Mouse (Mus musculus): ENCODE data around the gene Rasgef1c. TPM values are rescaled to one million over a fixed set of nuclear protein-coding genes. Genes with fewer than 3 reads are reported as not detected.

Gene Rasgef1c
- polyA plus RNA-seq, 1 experiment from 2014 or later: 0.29 TPM

DNA sequence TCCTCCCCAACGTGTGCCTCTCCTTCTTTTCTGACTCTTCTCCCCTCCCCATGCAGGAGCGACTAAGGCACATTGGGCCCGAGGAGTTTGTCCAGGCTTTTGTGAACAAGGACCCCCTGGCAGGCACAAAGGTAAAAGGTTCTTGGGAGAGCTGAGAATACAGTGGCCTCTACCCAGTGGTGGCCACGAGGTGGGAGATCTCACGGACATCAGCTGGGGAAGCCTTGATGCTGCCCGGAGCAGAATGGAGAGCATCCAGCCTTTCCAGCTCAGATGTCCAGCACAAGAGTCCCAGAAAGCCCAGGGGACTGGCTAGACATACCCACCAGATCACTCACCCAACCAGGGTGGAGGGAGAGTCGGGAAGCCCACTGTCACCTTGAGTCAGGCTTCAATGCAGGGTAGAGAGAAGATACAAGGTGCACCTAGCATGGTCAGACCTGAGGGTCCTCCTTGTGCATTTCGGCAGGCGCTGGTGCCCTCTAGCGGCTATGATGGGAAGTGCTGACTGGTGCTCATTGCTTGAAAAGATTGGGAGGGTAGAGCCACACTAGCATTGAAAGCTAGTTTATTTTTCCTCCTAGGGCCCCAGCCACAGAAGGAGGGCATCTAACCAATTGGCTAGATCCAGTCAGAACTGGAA lies 59.6 kb downstream of the Rasgef1c start:
- WGBS: 40% methylated on average over 10 of the region's 10 CpGs
- H3K27me3 ChIP-seq (ENCODE audit: poor library complexity, severe bottlenecking): peaks cover 8% of the 10 kb centered on the region
- no peaks in the 10 kb centered on the region for H3K9me3 ChIP-seq
- no peaks in the 10 kb centered on the region for H3K4me1 ChIP-seq
- H3K36me3 ChIP-seq (replicated peaks): no peaks in the 10 kb centered on the region
- DNase-seq (ENCODE audit: extremely low spot score, low spot score): peak; percentile 77
- H3K27ac ChIP-seq: no peak overlapping the region
- no peak overlapping the region for H3K4me3 ChIP-seq

DNA sequence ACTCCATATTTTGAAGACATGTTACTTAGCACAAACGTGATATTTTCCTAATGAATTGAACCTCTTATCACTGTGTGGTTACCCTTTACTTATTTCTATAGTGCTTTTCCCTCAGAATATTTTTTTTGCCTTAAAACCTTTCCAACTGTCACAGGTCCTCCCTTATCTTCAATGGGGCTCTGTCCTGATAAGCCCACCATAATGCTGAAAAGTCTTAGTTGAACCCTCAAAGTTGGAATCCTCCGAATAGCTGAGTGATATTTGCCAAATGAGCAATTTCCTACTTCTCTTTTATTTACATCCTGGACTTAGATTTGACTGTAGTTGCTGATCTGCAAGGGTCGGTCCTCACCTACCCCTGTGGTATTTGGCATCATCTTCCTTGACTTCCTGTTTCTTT lies 63.7 kb downstream of the Rasgef1c start:
- WGBS: 76% methylated on average over 3 of the region's 3 CpGs
- H3K27ac ChIP-seq: no peak overlapping the region
- H3K9me3 ChIP-seq: no peaks in the 10 kb centered on the region
- peaks cover 8% of the 10 kb centered on the region; the same call in 1 of the 2 replicates for H3K27me3 ChIP-seq (ENCODE audit: poor library complexity, severe bottlenecking)
- H3K4me1 ChIP-seq: no peaks in the 10 kb centered on the region
- no peak overlapping the region for H3K4me3 ChIP-seq
- H3K36me3 ChIP-seq (replicated peaks): no peaks in the 10 kb centered on the region
- DNase-seq (ENCODE audit: extremely low spot score, low spot score): no peak

DNA sequence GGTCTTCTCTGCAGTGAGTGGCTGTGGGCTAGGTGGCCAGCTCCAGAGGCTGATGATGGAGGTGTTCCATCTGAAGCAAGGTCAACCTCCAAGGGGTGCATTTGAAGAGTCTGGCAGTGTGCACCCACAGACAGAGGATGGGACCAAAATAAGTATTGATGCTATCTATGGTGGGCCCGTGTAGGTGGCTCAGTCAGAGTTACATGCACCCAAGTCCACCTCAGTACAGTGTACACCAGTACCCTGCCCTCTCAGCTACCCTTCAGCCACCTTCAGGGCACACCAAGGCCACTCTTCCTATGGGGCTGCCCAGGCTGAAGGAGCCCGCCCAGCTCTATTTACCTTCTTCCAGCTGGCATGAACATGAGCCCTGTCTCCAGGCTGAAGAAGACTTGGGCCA lies 68.1 kb downstream of the Rasgef1c start:
- DNase-seq (ENCODE audit: extremely low spot score, low spot score): no peak
- no peaks in the 10 kb centered on the region for H3K9me3 ChIP-seq
- no peaks in the 10 kb centered on the region for H3K36me3 ChIP-seq (replicated peaks)
- 92% methylated on average over 2 of the region's 2 CpGs for WGBS
- H3K4me3 ChIP-seq: no peak overlapping the region
- no peak overlapping the region for H3K27ac ChIP-seq
- H3K27me3 ChIP-seq (ENCODE audit: poor library complexity, severe bottlenecking): no peaks in the 10 kb centered on the region
- no peaks in the 10 kb centered on the region for H3K4me1 ChIP-seq

DNA sequence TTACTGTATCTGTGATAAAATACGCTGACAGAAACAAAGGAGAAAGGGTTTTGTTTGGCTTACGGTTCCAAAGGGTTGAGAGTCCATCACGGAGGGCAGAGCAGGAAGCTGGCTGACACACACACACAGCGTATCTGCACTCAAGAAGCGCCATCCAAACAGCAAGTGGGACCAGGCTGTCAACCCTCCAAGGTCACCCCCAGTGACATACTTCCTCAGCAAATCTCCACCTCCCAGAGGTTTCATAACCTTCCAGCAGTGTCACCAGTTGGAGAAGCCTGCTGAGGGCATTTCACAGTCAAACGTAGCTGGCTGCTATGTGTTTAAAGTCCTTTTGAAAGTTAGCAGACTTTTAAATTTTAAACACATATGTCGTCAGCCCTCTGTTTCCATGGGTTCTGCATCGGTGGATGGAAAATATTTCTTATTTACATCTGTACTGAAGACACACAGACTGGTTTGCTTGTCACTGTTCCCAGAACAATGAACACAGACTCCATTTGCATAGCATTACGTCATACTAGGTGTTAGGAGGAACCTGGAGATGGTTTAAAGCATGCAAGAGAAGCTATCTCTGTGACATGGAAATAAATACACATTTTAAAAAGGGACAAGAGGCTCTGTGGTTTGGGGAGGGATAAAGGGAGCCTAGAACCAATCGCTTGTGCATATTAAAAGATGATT lies 72.2 kb downstream of the Rasgef1c start:
- Histone ChIP-seq H3K4me1 (no peaks in the 10 kb centered on the region), H3K9me3 (no peaks in the 10 kb centered on the region)
- WGBS: 89% methylated on average over 10 of the region's 10 CpGs

DNA sequence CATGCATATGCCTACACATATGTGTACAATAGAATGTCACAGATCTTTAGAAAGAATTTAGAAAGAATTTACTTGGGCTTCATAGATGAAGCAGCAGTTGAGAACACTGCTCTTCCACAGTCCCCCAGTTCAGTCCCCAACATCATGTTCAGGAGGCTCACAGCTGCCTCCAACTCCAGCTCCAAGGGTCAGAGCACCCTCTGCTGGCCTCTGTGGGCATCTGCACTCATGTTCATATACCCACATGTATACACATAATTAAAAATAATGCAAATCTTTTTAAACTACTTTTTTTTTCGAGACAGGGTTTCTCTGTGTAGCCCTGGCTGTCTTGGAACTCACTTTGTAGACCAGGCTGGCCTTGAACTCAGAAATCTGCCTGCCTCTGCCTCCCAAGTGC lies 73.0 kb downstream of the Rasgef1c start:
- Histone ChIP-seq H3K4me1 (no peaks in the 10 kb centered on the region), H3K36me3 (replicated peaks) (no peaks in the 10 kb centered on the region), H3K4me3 (no peak overlapping the region), H3K9me3 (no peaks in the 10 kb centered on the region), H3K27ac (no peak overlapping the region), H3K27me3 (ENCODE audit: poor library complexity, severe bottlenecking) (no peaks in the 10 kb centered on the region)
- DNase-seq (ENCODE audit: extremely low spot score, low spot score): no peak
- 51% methylated on average over 1 of the region's 1 CpGs for WGBS

More for the DNA sequence above, 72.2 kb downstream of the Rasgef1c start:
- DNase-seq (ENCODE audit: extremely low spot score, low spot score): no peak
- no peak overlapping the region for H3K27ac ChIP-seq
- no peak overlapping the region for H3K4me3 ChIP-seq
- no peaks in the 10 kb centered on the region for H3K27me3 ChIP-seq (ENCODE audit: poor library complexity, severe bottlenecking)
- no peaks in the 10 kb centered on the region for H3K36me3 ChIP-seq (replicated peaks)

DNA sequence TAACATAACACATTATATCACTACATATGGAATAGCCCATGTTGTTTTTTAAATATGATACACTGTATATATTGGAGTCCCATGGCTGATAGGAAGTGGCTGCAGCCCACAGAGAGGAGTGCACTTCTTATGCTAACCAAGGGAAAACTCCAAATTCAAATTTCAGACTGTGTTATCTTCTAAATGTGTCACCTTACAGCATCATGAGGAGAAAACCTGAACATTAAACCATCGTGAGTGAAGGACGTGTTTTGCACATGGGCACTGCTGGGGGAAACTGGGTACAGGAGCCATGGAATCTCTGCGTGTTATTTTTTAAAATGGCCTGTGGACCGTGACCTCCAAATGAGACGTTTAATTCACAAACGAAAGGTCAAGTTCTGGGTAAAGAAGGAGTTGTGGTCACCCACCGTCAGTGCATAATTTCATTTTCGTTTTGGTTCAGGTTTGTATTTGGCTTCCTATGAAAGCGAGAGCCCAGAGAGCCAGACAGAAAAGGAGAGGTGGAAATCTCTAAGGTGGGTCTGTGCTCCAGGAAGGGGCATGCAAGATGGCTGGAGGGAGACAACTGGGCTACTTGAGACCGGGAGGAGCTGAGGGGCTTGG lies 76.4 kb downstream of the Rasgef1c start:
- H3K27me3 ChIP-seq (ENCODE audit: poor library complexity, severe bottlenecking): no peaks in the 10 kb centered on the region
- WGBS: 88% methylated on average over 10 of the region's 10 CpGs

DNA sequence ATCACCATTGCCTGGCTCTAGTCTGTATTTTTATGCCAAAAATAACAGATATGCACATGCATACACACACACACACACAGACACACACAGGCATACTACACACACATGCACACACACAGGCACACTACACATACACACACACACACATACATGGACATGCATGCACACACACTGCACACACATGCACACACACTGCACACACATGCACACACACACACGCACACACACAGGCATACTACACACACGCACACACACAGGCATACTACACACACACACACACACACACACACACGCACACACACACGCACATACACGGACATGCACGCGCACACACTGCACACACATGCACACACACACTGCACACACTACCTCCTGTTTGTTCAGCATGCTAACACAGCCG lies 77.3 kb downstream of the Rasgef1c start:
- Histone ChIP-seq H3K27me3 (ENCODE audit: poor library complexity, severe bottlenecking) (no peaks in the 10 kb centered on the region), H3K4me3 (no peak overlapping the region), H3K27ac (no peak overlapping the region), H3K36me3 (replicated peaks) (no peaks in the 10 kb centered on the region), H3K9me3 (no peaks in the 10 kb centered on the region), H3K4me1 (0 out of 2 replicates have a peak, but pooled peaks cover 3% of the 10 kb centered on the region)
- WGBS: 91% methylated on average over 8 of the region's 8 CpGs
- DNase-seq (ENCODE audit: extremely low spot score, low spot score): no peak

More for the DNA sequence above, 76.4 kb downstream of the Rasgef1c start:
- Histone ChIP-seq H3K4me1 (no peaks in the 10 kb centered on the region), H3K36me3 (replicated peaks) (no peaks in the 10 kb centered on the region), H3K27ac (no peak overlapping the region), H3K4me3 (no peak overlapping the region), H3K9me3 (no peaks in the 10 kb centered on the region)
- DNase-seq (ENCODE audit: extremely low spot score, low spot score): no peak

DNA sequence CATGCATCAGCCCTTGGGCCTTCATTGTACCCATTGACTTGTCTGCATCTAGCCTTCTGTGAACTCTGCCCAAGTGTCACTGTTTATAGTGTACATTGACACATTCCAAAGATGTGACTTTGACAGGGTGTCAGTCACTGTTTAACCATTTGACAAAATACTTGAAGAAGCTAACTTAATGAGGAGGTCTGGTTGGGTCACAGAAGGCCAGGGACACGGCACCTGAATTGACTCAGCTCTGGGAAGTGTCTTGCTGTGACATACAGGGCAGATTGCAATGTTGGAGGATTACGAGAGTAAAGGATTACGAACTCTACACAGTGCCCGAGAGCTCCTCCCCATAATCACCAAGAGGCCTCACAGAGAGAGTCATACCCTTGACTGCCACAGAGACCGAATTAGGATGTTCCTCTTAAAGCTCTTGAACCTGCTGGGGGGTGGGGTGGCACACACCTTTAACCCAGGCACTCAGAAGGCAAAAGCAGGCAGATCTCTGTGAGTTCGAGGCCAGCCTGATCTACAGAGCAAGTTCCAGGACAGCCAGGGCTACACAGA lies 79.1 kb downstream of the Rasgef1c start:
- no peak for DNase-seq (ENCODE audit: extremely low spot score, low spot score)
- Histone ChIP-seq H3K4me1 (0 out of 2 replicates have a peak, but pooled peaks cover 3% of the 10 kb centered on the region), H3K36me3 (replicated peaks) (no peaks in the 10 kb centered on the region), H3K27ac (no peak overlapping the region), H3K27me3 (ENCODE audit: poor library complexity, severe bottlenecking) (no peaks in the 10 kb centered on the region), H3K4me3 (no peak overlapping the region), H3K9me3 (no peaks in the 10 kb centered on the region)
- WGBS: 74% methylated on average over 6 of the region's 6 CpGs

DNA sequence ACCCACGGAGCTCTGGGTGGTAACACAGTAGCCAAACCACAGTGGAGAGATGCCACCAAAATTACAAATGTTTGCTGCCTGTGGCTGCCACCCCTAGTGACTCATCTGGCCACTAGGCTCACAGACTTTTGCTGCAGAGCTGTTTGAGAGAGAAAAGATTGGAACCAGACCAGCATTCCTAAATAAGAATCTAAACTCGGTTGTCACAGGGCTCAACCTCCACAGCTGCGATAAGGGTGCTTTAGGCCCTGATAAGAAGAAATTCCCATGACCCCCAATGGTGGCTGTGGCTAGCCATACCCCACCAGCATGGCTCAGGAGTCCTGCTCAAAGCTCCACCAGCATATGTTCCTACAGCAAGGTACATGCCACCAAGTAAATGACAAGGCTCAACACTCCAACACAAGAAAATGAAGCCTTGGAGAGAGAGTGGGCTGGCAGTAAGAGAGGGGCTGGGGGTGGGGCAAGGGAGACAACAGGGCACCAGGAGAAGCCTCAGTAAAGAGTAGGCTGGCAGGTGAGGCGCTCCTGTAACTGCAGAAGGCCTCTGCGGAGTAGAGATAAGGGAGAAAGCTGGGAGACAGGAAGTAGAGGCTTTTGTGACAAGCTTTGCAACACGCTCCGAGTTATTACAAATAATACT lies 79.8 kb downstream of the Rasgef1c start:
- WGBS: 91% methylated on average over 7 of the region's 7 CpGs
- no peaks in the 10 kb centered on the region for H3K9me3 ChIP-seq
- no peak overlapping the region for H3K4me3 ChIP-seq
- H3K4me1 ChIP-seq: 0 out of 2 replicates have a peak, but pooled peaks cover 3% of the 10 kb centered on the region
- H3K27ac ChIP-seq: no peak overlapping the region
- H3K36me3 ChIP-seq (replicated peaks): no peaks in the 10 kb centered on the region
- no peaks in the 10 kb centered on the region for H3K27me3 ChIP-seq (ENCODE audit: poor library complexity, severe bottlenecking)
- no peak for DNase-seq (ENCODE audit: extremely low spot score, low spot score)

DNA sequence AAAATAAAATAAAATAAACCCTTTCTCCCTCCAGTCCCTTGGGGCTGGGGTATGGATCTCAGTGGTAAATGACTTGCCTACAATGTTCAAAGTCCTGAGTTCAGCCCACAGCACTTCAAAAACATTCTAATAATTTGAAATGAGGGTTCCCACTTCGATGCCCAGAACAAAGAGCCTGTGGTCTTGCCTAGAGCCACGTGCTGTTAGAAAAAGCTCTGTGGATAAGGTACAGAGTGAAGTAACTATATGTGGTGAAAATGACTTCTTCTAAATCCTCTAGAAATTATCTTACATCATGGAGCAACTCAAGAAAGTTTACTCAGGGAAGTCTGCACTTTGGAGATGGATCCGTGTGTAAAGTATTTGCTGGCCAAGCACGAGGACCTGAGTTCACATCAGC lies 80.5 kb downstream of the Rasgef1c start:
- H3K4me1 ChIP-seq: 0 out of 2 replicates have a peak, but pooled peaks cover 3% of the 10 kb centered on the region
- H3K27ac ChIP-seq: no peak overlapping the region
- H3K27me3 ChIP-seq (ENCODE audit: poor library complexity, severe bottlenecking): no peaks in the 10 kb centered on the region
- no peaks in the 10 kb centered on the region for H3K9me3 ChIP-seq
- H3K36me3 ChIP-seq (replicated peaks): no peaks in the 10 kb centered on the region
- WGBS: 88% methylated on average over 4 of the region's 4 CpGs
- no peak overlapping the region for H3K4me3 ChIP-seq
- DNase-seq (ENCODE audit: extremely low spot score, low spot score): no peak

DNA sequence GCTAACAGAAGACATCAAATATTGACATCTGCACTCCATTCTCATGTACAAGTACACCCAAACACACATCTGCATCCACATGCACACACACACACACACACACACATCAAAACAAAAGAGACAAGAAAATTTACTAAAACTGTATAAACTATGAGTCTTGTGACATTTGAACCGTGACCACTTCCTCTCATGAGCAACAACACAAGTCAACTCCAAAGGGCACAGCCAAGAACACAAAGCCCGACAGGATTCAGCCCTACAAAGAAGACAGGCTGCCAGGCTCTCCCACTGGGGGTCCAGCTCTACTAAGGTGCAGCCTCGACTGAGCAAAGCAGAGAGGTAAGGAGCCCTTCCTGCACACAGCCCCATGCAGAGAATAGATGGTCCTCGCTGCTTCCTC lies 81.2 kb downstream of the Rasgef1c start:
- no peaks in the 10 kb centered on the region for H3K27me3 ChIP-seq (ENCODE audit: poor library complexity, severe bottlenecking)
- no peaks in the 10 kb centered on the region for H3K36me3 ChIP-seq (replicated peaks)
- no peak overlapping the region for H3K27ac ChIP-seq
- no peak for DNase-seq (ENCODE audit: extremely low spot score, low spot score)
- H3K4me1 ChIP-seq: 0 out of 2 replicates have a peak, but pooled peaks cover 3% of the 10 kb centered on the region
- WGBS: 66% methylated on average over 4 of the region's 4 CpGs
- no peak overlapping the region for H3K4me3 ChIP-seq
- no peaks in the 10 kb centered on the region for H3K9me3 ChIP-seq

DNA sequence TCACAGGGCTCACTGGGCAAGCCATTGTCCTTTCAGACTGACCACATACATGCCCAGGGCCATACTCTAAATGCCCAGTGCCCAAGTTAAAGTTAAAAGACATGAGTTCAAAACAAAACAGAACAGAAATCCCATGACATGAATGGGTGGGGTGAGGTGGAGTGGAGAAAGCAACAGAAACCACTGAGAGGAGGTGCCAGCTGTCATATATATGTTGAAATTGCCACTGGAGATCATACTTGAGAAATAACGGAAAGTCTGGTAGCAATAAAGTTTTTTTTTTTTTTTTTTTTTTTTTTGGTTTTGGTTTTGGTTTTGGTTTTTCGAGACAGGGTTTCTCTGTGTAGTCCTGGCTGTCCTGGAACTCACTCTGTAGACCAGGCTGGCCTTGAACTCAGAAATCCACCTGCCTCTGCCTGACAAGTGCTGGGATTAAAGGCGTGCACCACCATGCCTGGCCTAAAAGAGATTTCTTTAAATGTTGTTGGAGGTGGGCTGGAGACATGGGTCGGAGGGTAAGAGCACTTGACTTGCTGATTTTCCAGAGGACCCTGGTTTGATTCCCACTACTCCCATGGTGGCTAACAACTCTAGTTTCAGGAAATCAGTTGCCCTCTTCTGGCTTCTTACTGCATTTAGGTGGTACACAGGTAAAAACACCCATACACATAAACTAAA lies 82.4 kb downstream of the Rasgef1c start:
- H3K27me3 ChIP-seq (ENCODE audit: poor library complexity, severe bottlenecking): no peaks in the 10 kb centered on the region
- H3K4me1 ChIP-seq: 0 out of 2 replicates have a peak, but pooled peaks cover 3% of the 10 kb centered on the region
- H3K9me3 ChIP-seq: no peaks in the 10 kb centered on the region
- WGBS: 89% methylated on average over 4 of the region's 4 CpGs
- DNase-seq (ENCODE audit: extremely low spot score, low spot score): no peak
- H3K4me3 ChIP-seq: no peak overlapping the region
- no peak overlapping the region for H3K27ac ChIP-seq
- no peaks in the 10 kb centered on the region for H3K36me3 ChIP-seq (replicated peaks)

Data from forebrain, embryonic 10.5 days (tissue).